Mouse (Mus musculus): ENCODE data around the gene Nuak2.

DNA sequence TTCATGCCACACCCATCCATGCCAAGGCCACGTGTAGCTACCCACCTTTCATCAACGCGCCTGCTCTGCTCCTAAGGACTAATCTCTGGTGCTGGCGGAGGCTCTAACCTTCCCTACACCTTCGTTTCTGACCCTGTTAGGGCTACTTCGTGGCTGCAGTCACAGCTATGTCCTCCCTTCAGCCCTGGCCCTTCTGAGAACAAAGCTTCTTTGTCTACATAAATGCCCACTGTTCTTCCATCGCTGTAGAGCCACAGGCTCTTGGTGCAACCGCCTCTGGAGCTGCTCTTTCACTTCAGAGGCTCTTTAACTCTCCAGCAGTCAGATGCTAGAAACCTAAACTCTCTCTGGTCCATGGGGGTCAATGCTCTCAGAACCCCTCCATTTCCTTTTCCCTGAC is 50.3 kb downstream of the Nuak2 start:
- TF ChIP-seq CTCF (IDR thresholded peaks at IDR 0.05) = no peak
- TF ChIP-seq EP300 (IDR thresholded peaks at IDR 0.05) = no peak
